Mouse (Mus musculus) T-helper 2 cell (primary cell): ENCODE measurements around the gene Erbb2.

Experiments
- in situ Hi-C: fragments of 300-600 bp; cut with MboI, MseI; formaldehyde crosslinking; loops from one replicate; pipeline ENCODE4 v1.15.1; 2025; ENCODE audit warnings: high pct_unique_total_duplicates

Erbb2 gene

GRCm38 (mm10) chr11:98479940-98480497 is 67.7 kb downstream of the Erbb2 start:
- in situ Hi-C loops = no loop called here

- in situ Hi-C loops = no loop called here
These were observed 69.0 kb downstream of the Erbb2 start for GRCm38 (mm10) chr11:98481231-98481630.

- in situ Hi-C loops = no loop called here
These were observed 69.8 kb downstream of the Erbb2 start for GRCm38 (mm10) chr11:98482067-98482466.

GRCm38 (mm10) chr11:98485749-98486148 is 73.5 kb downstream of the Erbb2 start:
- in situ Hi-C loops = no loop called here
